Mouse (Mus musculus) liver, postnatal 0 days (tissue): ENCODE measurements at regions not wholly inside any gene's neighbourhood (a gene's known extent, or its start where the extent isn't known, plus 50 kb on each side); places are given as distances from the start of the nearest gene placed in this dataset.

Experiments
- CTCF ChIP-seq: sonication (generic); IDR thresholded peaks from 2 replicates; pipeline ENCODE4 v1.5.1; 2016; ENCODE audit warnings: antibody characterized with exemption, low read depth
- EP300 ChIP-seq: IDR thresholded peaks from 2 replicates; pipeline ENCODE4 v1.6.1; 2016; ENCODE audit warnings: antibody characterized with exemption, low read depth, mild to moderate bottlenecking

GRCm38 (mm10) chr12:69476631-69477091, 104.4 kb upstream of the Gm9887 start:
- TF ChIP-seq CTCF = no peak
- no peak for TF ChIP-seq EP300
